Mouse (Mus musculus): ENCODE measurements around the gene Egfr.

Gene Egfr

GRCm38 (mm10) chr11:16821668-16822254, 69.8 kb downstream of the Egfr start:
- DNase-seq (ENCODE audit: extremely low read depth, insufficient read length, low spot score), result no peak

- no peak for DNase-seq (ENCODE audit: extremely low read depth, insufficient read length, low spot score)
Observed at GRCm38 (mm10) chr11:16823830-16824545, 72.0 kb downstream of the Egfr start.

GRCm38 (mm10) chr11:16829468-16829867, 77.5 kb downstream of the Egfr start:
- DNase-seq (ENCODE audit: extremely low read depth, insufficient read length, low spot score), result no peak

- DNase-seq (ENCODE audit: extremely low read depth, insufficient read length, low spot score), result no peak
Observed at GRCm38 (mm10) chr11:16830531-16831227, 78.7 kb downstream of the Egfr start.

GRCm38 (mm10) chr11:16831974-16832464, 80.0 kb downstream of the Egfr start:
- DNase-seq (ENCODE audit: extremely low read depth, insufficient read length, low spot score), result no peak

- DNase-seq (ENCODE audit: extremely low read depth, insufficient read length, low spot score), result no peak
Observed at GRCm38 (mm10) chr11:16838772-16839171, 86.8 kb downstream of the Egfr start.

GRCm38 (mm10) chr11:16842924-16843323, 90.9 kb downstream of the Egfr start:
- DNase-seq (ENCODE audit: extremely low read depth, insufficient read length, low spot score), result no peak

- no peak for DNase-seq (ENCODE audit: extremely low read depth, insufficient read length, low spot score)
Observed at GRCm38 (mm10) chr11:16843889-16844568, 92.0 kb downstream of the Egfr start.

GRCm38 (mm10) chr11:16848881-16849280, 96.9 kb downstream of the Egfr start:
- DNase-seq (ENCODE audit: extremely low read depth, insufficient read length, low spot score), result peak; percentile 3

- no peak for DNase-seq (ENCODE audit: extremely low read depth, insufficient read length, low spot score)
Observed at GRCm38 (mm10) chr11:16851361-16851760, 99.4 kb downstream of the Egfr start.

GRCm38 (mm10) chr11:16854111-16854510, 102.1 kb downstream of the Egfr start:
- DNase-seq (ENCODE audit: extremely low read depth, insufficient read length, low spot score), result no peak

- DNase-seq (ENCODE audit: extremely low read depth, insufficient read length, low spot score), result no peak
Observed at GRCm38 (mm10) chr11:16857346-16857745, 105.3 kb downstream of the Egfr start.

- no peak for DNase-seq (ENCODE audit: extremely low read depth, insufficient read length, low spot score)
Observed at GRCm38 (mm10) chr11:16861037-16861436, 109.0 kb downstream of the Egfr start.

- DNase-seq (ENCODE audit: extremely low read depth, insufficient read length, low spot score), result no peak
Observed at GRCm38 (mm10) chr11:16863547-16863946, 111.5 kb downstream of the Egfr start.

GRCm38 (mm10) chr11:16864980-16865561, 113.1 kb downstream of the Egfr start:
- no peak for DNase-seq (ENCODE audit: extremely low read depth, insufficient read length, low spot score)

- DNase-seq (ENCODE audit: extremely low read depth, insufficient read length, low spot score), result no peak
Observed at GRCm38 (mm10) chr11:16868051-16868450, 116.0 kb downstream of the Egfr start.

GRCm38 (mm10) chr11:16869506-16869905, 117.5 kb downstream of the Egfr start:
- DNase-seq (ENCODE audit: extremely low read depth, insufficient read length, low spot score), result no peak

GRCm38 (mm10) chr11:16871120-16871519, 119.1 kb downstream of the Egfr start:
- DNase-seq (ENCODE audit: extremely low read depth, insufficient read length, low spot score), result no peak

GRCm38 (mm10) chr11:16877676-16878378, 125.8 kb downstream of the Egfr start:
- DNase-seq (ENCODE audit: extremely low read depth, insufficient read length, low spot score), result peak; percentile 15

GRCm38 (mm10) chr11:16881932-16882331, 129.9 kb downstream of the Egfr start:
- DNase-seq (ENCODE audit: extremely low read depth, insufficient read length, low spot score), result no peak
